Comparison of ENCODE assay signal across 8 mouse cellular contexts in genomic region chr12:54202765-54203655, GRCm38 (mm10). TPM values are rescaled to one million over a fixed set of nuclear protein-coding genes. Genes with fewer than 3 reads are reported as not detected.
A peak's percentile ranks its signal among the peaks of the same experiment; 100 is the strongest.
DNase-seq lines count a peak whose midpoint lies in the region; ATAC-seq and TF ChIP-seq lines count a peak whose summit lies in the region.

No protein-coding gene starts in this region.

- TF ChIP-seq CTCF in embryonic fibroblast, embryonic 13.5 days (IDR thresholded peaks at IDR 0.05; ENCODE audit: borderline replicate concordance, insufficient read depth, low read length) = no peak
- no peak for TF ChIP-seq CTCF in liver, adult 2 months (IDR thresholded peaks at IDR 0.05; ENCODE audit: low read depth, low read length)

- H3K4me3 ChIP-seq in embryonic fibroblast, embryonic 13.5 days (ENCODE audit: insufficient read depth, low read length) = peak overlapping the region; percentile 58
- H3K4me3 ChIP-seq in hindbrain, embryonic 15.5 days = peak overlapping the region; percentile 53
- H3K4me3 ChIP-seq in liver, adult 2 months (ENCODE audit: insufficient read depth, low read depth, low read length) = peak overlapping the region; percentile 69

- H3K79me2 ChIP-seq in liver, adult 2 months (ENCODE audit: control insufficient read depth, insufficient read depth, low read length) = no peaks in the 10 kb centered on the region

- H3K27ac ChIP-seq in embryonic fibroblast, embryonic 13.5 days (ENCODE audit: insufficient read depth, low read length) = no peak overlapping the region
- peak overlapping the region; percentile 58 for H3K27ac ChIP-seq in hindbrain, embryonic 15.5 days (replicated peaks)
- peak overlapping the region; percentile 49 for H3K27ac ChIP-seq in liver, adult 2 months (replicated peaks; ENCODE audit: insufficient read depth, low read depth, low read length)

- H3K36me3 ChIP-seq in hindbrain, embryonic 15.5 days = no peaks in the 10 kb centered on the region
- no peaks in the 10 kb centered on the region for H3K36me3 ChIP-seq in liver, adult 2 months (ENCODE audit: control insufficient read depth, insufficient read depth, low read length)

- peak; percentile 12 for DNase-seq in layer of hippocampus, adult 11-12 months (ENCODE audit: low spot score)
- no peak for DNase-seq in layer of hippocampus, postnatal 14 days (ENCODE audit: low spot score in 2 of 2)
- peak; percentile 54 for DNase-seq in MN1 (ENCODE audit: low spot score)
- peak; percentile 61 for DNase-seq in liver, adult 2 months (ENCODE audit: extremely low read depth, low read depth, low spot score)
- peak; percentile 38 to 45 for DNase-seq in thymus, postnatal 10 days (ENCODE audit: low spot score in 2 of 2)

- H3K4me2 ChIP-seq in hindbrain, embryonic 15.5 days = peak overlapping the region; percentile 99

- H3K4me1 ChIP-seq in embryonic fibroblast, embryonic 13.5 days (ENCODE audit: control insufficient read depth, insufficient read depth, low read length) = peaks cover 17% of the 10 kb centered on the region
- peaks cover 16% of the 10 kb centered on the region for H3K4me1 ChIP-seq in hindbrain, embryonic 15.5 days (replicated peaks)
- H3K4me1 ChIP-seq in liver, adult 2 months (ENCODE audit: control insufficient read depth, insufficient read depth, low read length) = peaks cover 5% of the 10 kb centered on the region

- TF ChIP-seq POLR2A in embryonic fibroblast, embryonic 13.5 days (IDR thresholded peaks at IDR 0.05; ENCODE audit: low read depth, low read length) = no peak
- TF ChIP-seq POLR2A in liver, adult 2 months (IDR thresholded peaks at IDR 0.05; ENCODE audit: extremely low read depth, insufficient read depth, low read length) = no peak

- peak; percentile 68 for ATAC-seq in hindbrain, embryonic 15.5 days (ENCODE audit: low FRiP score, low read depth)
- peak; percentile 33; the same call in 1 of the 2 replicates for ATAC-seq in monocyte, adult 5-6 weeks (replicated peaks; ENCODE audit: insufficient number of reproducible peaks, low FRiP score, low TSS enrichment, poor library complexity, severe bottlenecking)

- H3K27me3 ChIP-seq in hindbrain, embryonic 15.5 days = peaks cover 12% of the 10 kb centered on the region; the same call in 1 of the 2 replicates
- no peaks in the 10 kb centered on the region for H3K27me3 ChIP-seq in liver, adult 2 months (ENCODE audit: control insufficient read depth, insufficient read depth, low read length)

- peak overlapping the region; percentile 59 for H3K9ac ChIP-seq in hindbrain, embryonic 15.5 days
- H3K9ac ChIP-seq in liver, adult 2 months (ENCODE audit: low read depth, low read length) = peak overlapping the region; percentile 73

- H3K9me3 ChIP-seq in hindbrain, embryonic 15.5 days = no peaks in the 10 kb centered on the region

- WGBS in hindbrain, embryonic 15.5 days = 2% methylated on average over 55 of the region's 55 CpGs
- 1% methylated on average over 55 of the region's 55 CpGs for WGBS in liver, adult 2 months

RNA-seq across cellular contexts. Expression of gene Egln3, which starts 0.7 kb away (rescaled TPM):
- 1 to 10 TPM; 4.3 to 5.9 TPM for total RNA-seq in layer of hippocampus, postnatal 14 days (2021)
- polyA plus RNA-seq in embryonic fibroblast, embryonic 13.5 days (2011; ENCODE audit: insufficient read length, low read depth, missing spikeins) = 6.6 and 7.5 TPM in 2 replicates
- 7.4 TPM in 2 replicates for polyA plus RNA-seq in hindbrain, embryonic 15.5 days (2015; fragmentation: Nextera tagmentation; extraction: Ambion mirVana)
- total RNA-seq in liver, adult 2 months (2014; rRNA removed) = 7.9 and 8.4 TPM in 2 replicates
- polyA plus RNA-seq in liver, adult 2 months (2012; rRNA removed) = 11.0 and 13.1 TPM in 2 replicates
- 1.8 to 4.0 TPM (median 3.6 TPM) in 3 replicates for total RNA-seq in monocyte, adult 5-6 weeks (2017)

Comparison
In these comparisons a context has a peak if more than half of its experiments do, and no peak if none do; other contexts are left out.
1. DNase-seq: peak in layer of hippocampus, adult 11-12 months (single experiment), MN1 (single experiment), liver, adult 2 months (single experiment) and thymus, postnatal 10 days (2 of 2); none in layer of hippocampus, postnatal 14 days (0 of 2).
2. Peak in every context shown above with its lines, with median percentiles within 50 percentile points of each other: H3K4me3 ChIP-seq.